Mouse (Mus musculus) intestine, postnatal 0 days (tissue): ENCODE measurements around the gene N6amt1. TPM values are rescaled to one million over a fixed set of nuclear protein-coding genes. Genes with fewer than 3 reads are reported as not detected.

Experiments used
- ATAC-seq: fragments of 200-750 bp; cut with Nextera tagmentation; 2 replicates; pipeline ENCODE4 v1.8.0; 2017; ENCODE audit warnings: mild to moderate bottlenecking, moderate TSS enrichment, moderate library complexity
- H3K27ac ChIP-seq: fragments of 300-500 bp; sonication (generic); 2 replicates; pipeline ENCODE4 v1.5.1; 2014; ENCODE audit warnings: mild to moderate bottlenecking, low read depth, low read length, moderate library complexity
- H3K27me3 ChIP-seq: fragments of 300-500 bp; sonication (generic); replicated peaks from 2 replicates; pipeline ENCODE4 v1.6.1; 2014; ENCODE audit warnings: low read length, mixed read lengths; ENCODE audit not compliant: control insufficient read depth, insufficient read depth
- H3K36me3 ChIP-seq: fragments of 300-500 bp; sonication (generic); 2 replicates; pipeline ENCODE4 v1.6.1; 2014; ENCODE audit warnings: mild to moderate bottlenecking, moderate library complexity; ENCODE audit not compliant: control insufficient read depth, insufficient read depth
- H3K4me1 ChIP-seq: fragments of 300-500 bp; sonication (generic); replicated peaks from 2 replicates; pipeline ENCODE4 v1.6.1; 2014; ENCODE audit warnings: antibody characterized with exemption, low read length, mixed read lengths; ENCODE audit not compliant: control insufficient read depth, insufficient read depth
- H3K4me2 ChIP-seq: fragments of 300-500 bp; sonication (generic); replicated peaks from 2 replicates; pipeline ENCODE4 v1.6.1; 2014; ENCODE audit warnings: low read depth, mild to moderate bottlenecking, moderate library complexity
- H3K4me3 ChIP-seq: fragments of 300-500 bp; sonication (generic); 2 replicates; pipeline ENCODE4 v1.5.1; 2014; ENCODE audit warnings: low read depth, low read length
- H3K9ac ChIP-seq: fragments of 300-500 bp; sonication (generic); 2 replicates; pipeline ENCODE4 v1.6.1; 2014; ENCODE audit warnings: mild to moderate bottlenecking, low read depth, low read length
- H3K9me3 ChIP-seq: fragments of 300-500 bp; sonication (generic); 2 replicates; pipeline ENCODE4 v1.6.1; 2016; ENCODE audit warnings: mixed run types; ENCODE audit not compliant: control insufficient read depth
- CTCF ChIP-seq: sonication (generic); IDR thresholded peaks from 2 replicates; pipeline ENCODE4 v1.5.1; 2016; ENCODE audit warnings: low read depth, mild to moderate bottlenecking, control low read depth, antibody characterized with exemption, moderate library complexity
- WGBS: fragments of 180-500 bp; shearing (Covaris S2); extraction: QIAGEN DNeasy Blood & Tissue Kit; methylation state at CpG from one replicate; pipeline ENCODE4 v1.1.7; 2014; 5-methylcytosine and 5-hydroxymethylcytosine counted together
- polyA plus RNA-seq: library from polyadenylated mRNA; unstranded; fragments of >200 nt; fragmentation: Nextera tagmentation; extraction: Ambion mirVana; gene quantifications from 2 replicates; pipeline ENCODE4 v1.2.1, GENCODE M21; 2015

Gene N6amt1
- polyA plus RNA-seq, 1 experiment from 2014 or later = 16.8 TPM

GRCm38 (mm10) chr16:87366445-87366844 is 12.5 kb downstream of the N6amt1 start:
- H3K9me3 ChIP-seq = no peaks in the 10 kb centered on the region
- no peak overlapping the region for H3K27ac ChIP-seq
- ATAC-seq = no peak

GRCm38 (mm10) chr16:87382996-87383395 is 29.0 kb downstream of the N6amt1 start:
- Histone ChIP-seq H3K4me1 (no peaks in the 10 kb centered on the region), H3K27me3 (no peaks in the 10 kb centered on the region), H3K9me3 (no peaks in the 10 kb centered on the region), H3K27ac (no peak overlapping the region), H3K4me3 (no peak overlapping the region), H3K36me3 (peaks cover 70% of the 10 kb centered on the region), H3K9ac (no peak overlapping the region), H3K4me2 (no peak overlapping the region)
- no peak for TF ChIP-seq CTCF
- no peak for ATAC-seq
- WGBS = 87% methylated on average over 2 of the region's 2 CpGs

More at GRCm38 (mm10) chr16:87366445-87366844, 12.5 kb downstream of the N6amt1 start:
- H3K4me3 ChIP-seq = no peak overlapping the region
- H3K36me3 ChIP-seq = peaks cover 28% of the 10 kb centered on the region; the same call in 1 of the 2 replicates
- no peak overlapping the region for H3K4me2 ChIP-seq
- no peaks in the 10 kb centered on the region for H3K27me3 ChIP-seq
- 85% methylated on average over 6 of the region's 6 CpGs for WGBS
- no peak overlapping the region for H3K9ac ChIP-seq
- no peaks in the 10 kb centered on the region for H3K4me1 ChIP-seq
- no peak for TF ChIP-seq CTCF

GRCm38 (mm10) chr16:87384366-87384765 is 30.4 kb downstream of the N6amt1 start:
- 85% methylated on average over 2 of the region's 2 CpGs for WGBS

GRCm38 (mm10) chr16:87387444-87387977 is 33.5 kb downstream of the N6amt1 start:
- peaks cover 53% of the 10 kb centered on the region for H3K36me3 ChIP-seq
- WGBS = 97% methylated on average over 3 of the region's 3 CpGs
- H3K27ac ChIP-seq = no peak overlapping the region
- H3K9me3 ChIP-seq = no peaks in the 10 kb centered on the region
- no peaks in the 10 kb centered on the region for H3K4me1 ChIP-seq
- TF ChIP-seq CTCF = no peak
- H3K27me3 ChIP-seq = no peaks in the 10 kb centered on the region
- no peak overlapping the region for H3K9ac ChIP-seq
- ATAC-seq = no peak
- H3K4me2 ChIP-seq = no peak overlapping the region
- H3K4me3 ChIP-seq = no peak overlapping the region

More at GRCm38 (mm10) chr16:87384366-87384765, 30.4 kb downstream of the N6amt1 start:
- Histone ChIP-seq H3K27me3 (no peaks in the 10 kb centered on the region), H3K36me3 (peaks cover 69% of the 10 kb centered on the region), H3K9me3 (no peaks in the 10 kb centered on the region), H3K27ac (no peak overlapping the region), H3K4me1 (no peaks in the 10 kb centered on the region), H3K4me3 (no peak overlapping the region), H3K4me2 (no peak overlapping the region), H3K9ac (no peak overlapping the region)
- no peak for TF ChIP-seq CTCF
- no peak for ATAC-seq

- H3K4me3 ChIP-seq = no peak overlapping the region
- peaks cover 58% of the 10 kb centered on the region for H3K36me3 ChIP-seq
- no peaks in the 10 kb centered on the region for H3K27me3 ChIP-seq
- no peak overlapping the region for H3K9ac ChIP-seq
- no peaks in the 10 kb centered on the region for H3K9me3 ChIP-seq
- no peak overlapping the region for H3K4me2 ChIP-seq
- peak; percentile 71 for ATAC-seq
- peak; percentile 82 for TF ChIP-seq CTCF
- no peak overlapping the region for H3K27ac ChIP-seq
- WGBS = 51% methylated on average over 16 of the region's 16 CpGs
- no peaks in the 10 kb centered on the region for H3K4me1 ChIP-seq
These were observed 40.0 kb downstream of the N6amt1 start for GRCm38 (mm10) chr16:87393813-87394548.

- Histone ChIP-seq H3K9me3 (no peaks in the 10 kb centered on the region), H3K27ac (no peak overlapping the region), H3K4me1 (no peaks in the 10 kb centered on the region), H3K4me2 (no peak overlapping the region), H3K9ac (no peak overlapping the region), H3K36me3 (peaks cover 81% of the 10 kb centered on the region), H3K27me3 (no peaks in the 10 kb centered on the region), H3K4me3 (no peak overlapping the region)
- ATAC-seq = peak; percentile 81
- WGBS = 80% methylated on average over 3 of the region's 3 CpGs
- TF ChIP-seq CTCF = peak; percentile 59
These were observed 51.0 kb downstream of the N6amt1 start for GRCm38 (mm10) chr16:87405001-87405400.

Other genes with a start within 250 kb of the N6amt1 start
- 7.9 and 8.3 TPM in 2 replicates for gene Ltn1, start 78.4 kb downstream of the N6amt1 start, polyA plus RNA-seq
- gene Rwdd2b, start 86.4 kb downstream of the N6amt1 start, polyA plus RNA-seq = 20.6 and 21.1 TPM in 2 replicates
- gene Usp16, start 100.5 kb downstream of the N6amt1 start, polyA plus RNA-seq = 38.1 and 39.5 TPM in 2 replicates
- 156 and 157 TPM in 2 replicates for gene Cct8, start 141.7 kb downstream of the N6amt1 start, polyA plus RNA-seq
- 0.35 and 0.43 TPM in 2 replicates for gene Map3k7cl, start 199.1 kb downstream of the N6amt1 start, polyA plus RNA-seq